Mouse (Mus musculus) layer of hippocampus, postnatal 10 days (tissue): ENCODE results near the gene Tgm4. TPM values are rescaled to one million over a fixed set of nuclear protein-coding genes. Genes with fewer than 3 reads are reported as not detected.
A peak's percentile ranks its signal among the peaks of the same experiment; 100 is the strongest.

Experiments used
- DNase-seq, 2 experiments: peaks; one replicate each; pipeline ENCODE4 v3.0.0; 2021; ENCODE audit warnings: low spot score in 2 of 2
- long read RNA-seq: library from polyadenylated mRNA; stranded (forward); transcript quantifications from one replicate; pipeline ENCODE4 v2.0.0, GENCODE M21; 2023
- total RNA-seq, 2 experiments: library from RNA; stranded (reverse); gene quantifications; 2 replicates each; pipeline ENCODE4 v1.2.3; 2021

Gene Tgm4
- 1 to 10 TPM in 1 of 2 experiments, under 1 TPM in 1; 0.74 to 1.4 TPM for total RNA-seq
- long read RNA-seq: 0 reads

- no peak for DNase-seq
These were observed at the start of gene Tgm4 for GRCm38 (mm10) chr9:123034426-123034825. TSS of gene Tgm4 (plus strand) at chr9:123034726.

DNA sequence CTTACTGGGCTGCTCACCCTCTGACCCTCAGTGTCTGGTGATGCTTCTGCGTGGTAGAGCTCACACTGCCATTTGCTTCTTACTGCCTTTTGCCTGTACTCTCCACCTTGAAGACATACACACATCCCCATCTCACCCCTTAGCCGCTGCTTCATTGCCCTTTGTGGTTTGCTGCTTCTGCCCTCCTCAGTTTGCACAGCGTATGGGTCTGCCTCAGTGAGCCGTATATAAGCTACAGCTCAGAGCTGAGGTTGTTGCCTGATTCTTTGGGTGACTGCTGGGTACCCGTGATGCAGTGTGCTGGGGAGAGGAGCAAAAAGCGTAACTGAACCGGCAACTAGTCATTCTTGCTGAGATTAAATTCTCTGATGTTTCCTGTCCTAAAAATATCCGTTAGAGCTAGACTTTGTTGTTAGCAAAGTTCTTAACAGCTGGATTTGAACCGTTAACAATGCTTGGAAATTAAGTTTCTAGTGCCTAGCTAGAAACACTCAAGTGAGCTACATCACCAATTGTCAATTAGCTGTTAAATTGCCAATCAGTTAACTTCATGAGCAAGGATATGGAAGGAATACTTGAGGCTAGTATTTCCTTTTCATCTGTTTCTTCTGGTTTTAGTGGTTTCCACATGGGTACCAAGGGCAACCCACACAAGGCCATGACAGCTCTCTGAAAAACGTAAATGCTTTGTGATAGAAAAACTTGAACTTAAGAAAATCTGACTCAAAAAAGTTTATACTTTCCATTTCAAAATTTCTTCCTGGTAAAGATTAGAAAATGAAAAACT, 35.9 kb upstream of the Tgm4 start:
- no peak for DNase-seq

DNA sequence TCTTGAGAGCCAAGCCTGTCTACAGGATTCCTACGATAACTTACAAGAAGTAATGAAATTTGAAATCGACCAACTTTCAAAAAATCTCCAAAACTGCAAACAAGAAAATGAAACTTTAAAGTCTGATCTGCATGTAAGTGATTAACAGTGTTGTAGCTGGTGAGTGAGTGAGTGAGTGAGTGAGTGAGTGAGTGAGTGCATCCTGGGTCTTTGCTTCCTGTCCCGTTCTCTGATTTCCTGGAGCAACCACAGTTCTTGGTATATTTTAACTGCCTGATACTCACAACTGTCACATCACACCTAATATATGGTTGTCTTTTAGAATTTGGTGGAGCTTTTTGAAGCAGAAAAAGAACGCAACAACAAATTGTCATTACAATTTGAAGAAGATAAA, 35.3 kb upstream of the Tgm4 start:
- DNase-seq: no peak

DNA sequence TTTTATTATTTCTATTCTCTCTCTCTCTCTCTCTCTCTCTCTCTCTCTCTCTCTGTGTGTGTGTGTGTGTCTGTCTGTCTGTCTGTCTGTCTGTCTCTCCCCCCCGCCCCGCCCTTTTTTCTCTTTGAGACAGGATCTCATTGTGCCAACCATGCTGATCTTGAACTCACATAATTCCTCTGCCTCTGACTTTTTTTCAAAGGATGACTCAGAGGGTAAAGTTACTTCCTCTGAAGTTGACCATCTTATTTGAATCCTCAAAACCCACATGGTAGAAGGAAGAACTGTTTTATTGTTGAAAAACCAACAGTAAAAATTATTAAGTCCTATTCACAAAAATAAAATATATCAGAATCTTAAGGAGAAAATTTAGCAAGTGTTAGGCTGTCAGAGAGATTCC, 29.8 kb upstream of the Tgm4 start:
- DNase-seq: no peak

- DNase-seq: no peak
These were observed 28.5 kb upstream of the Tgm4 start for GRCm38 (mm10) chr9:123006071-123006470.

- DNase-seq: peak; percentile 78 to 88
These were observed 13.4 kb upstream of the Tgm4 start, which contains the start of gene Tmem42 for GRCm38 (mm10) chr9:123020995-123021631. TSS of gene Tmem42 (plus strand) at chr9:123021326.

- no peak for DNase-seq
These were observed 12.7 kb upstream of the Tgm4 start for GRCm38 (mm10) chr9:123021636-123022379.

GRCm38 (mm10) chr9:123024201-123024600, 10.3 kb upstream of the Tgm4 start:
- DNase-seq: no peak

- DNase-seq: no peak
These were observed 2.9 kb upstream of the Tgm4 start for GRCm38 (mm10) chr9:123031496-123032246.

DNA sequence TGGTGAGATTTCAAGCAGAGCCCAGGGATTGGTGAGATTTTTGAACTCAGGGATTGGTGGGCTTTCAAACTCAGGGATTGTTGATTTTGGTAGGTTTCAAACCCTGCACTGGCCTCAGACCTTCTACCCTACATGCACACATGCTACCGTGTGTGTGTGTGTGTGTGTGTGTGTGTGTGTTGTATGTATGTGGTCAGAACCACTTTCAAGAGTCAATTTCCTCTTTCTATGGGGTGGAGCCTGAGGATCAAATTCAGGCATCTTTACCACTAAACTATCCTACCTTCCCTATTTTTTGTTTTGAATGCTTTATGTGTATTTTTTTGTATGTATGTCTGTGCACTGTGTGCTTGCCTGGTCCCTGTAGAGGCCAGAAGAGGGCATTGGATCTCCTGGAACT, 13.1 kb downstream of the Tgm4 start:
- no peak for DNase-seq

GRCm38 (mm10) chr9:123058724-123059292, 24.3 kb downstream of the Tgm4 start:
- no peak for DNase-seq

GRCm38 (mm10) chr9:123060172-123060571, 25.6 kb downstream of the Tgm4 start:
- DNase-seq: no peak

DNA sequence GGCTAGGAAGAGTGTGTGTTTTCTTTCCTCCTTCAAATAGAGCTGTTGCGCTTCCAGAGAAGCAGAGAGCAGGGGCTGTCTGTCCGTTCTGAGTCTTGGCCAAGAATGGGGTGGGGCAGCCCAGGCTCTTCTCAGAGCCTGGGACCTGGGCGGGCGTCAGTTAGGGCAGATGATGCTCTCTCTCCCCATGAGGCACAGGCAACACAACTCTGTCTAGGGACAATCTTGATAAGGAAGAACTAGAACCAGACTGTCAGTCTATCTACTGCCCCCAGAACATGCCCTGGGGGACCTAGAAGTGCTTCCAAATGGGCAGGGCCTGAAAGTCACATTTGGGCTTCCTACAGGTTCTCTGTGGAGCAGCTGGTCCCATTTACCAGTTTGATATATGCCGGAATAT, 44.6 kb downstream of the Tgm4 start:
- no peak for DNase-seq

GRCm38 (mm10) chr9:123080355-123080754, 45.8 kb downstream of the Tgm4 start:
- DNase-seq: no peak

- DNase-seq: no peak
These were observed 46.3 kb downstream of the Tgm4 start for GRCm38 (mm10) chr9:123080796-123081195.

GRCm38 (mm10) chr9:123085373-123085772, 50.8 kb downstream of the Tgm4 start:
- DNase-seq: no peak

GRCm38 (mm10) chr9:123087558-123087957, 53.0 kb downstream of the Tgm4 start:
- no peak for DNase-seq

GRCm38 (mm10) chr9:123090844-123091243, 56.3 kb downstream of the Tgm4 start:
- no peak for DNase-seq

- DNase-seq: no peak
These were observed 65.3 kb downstream of the Tgm4 start for GRCm38 (mm10) chr9:123099631-123100455.

DNA sequence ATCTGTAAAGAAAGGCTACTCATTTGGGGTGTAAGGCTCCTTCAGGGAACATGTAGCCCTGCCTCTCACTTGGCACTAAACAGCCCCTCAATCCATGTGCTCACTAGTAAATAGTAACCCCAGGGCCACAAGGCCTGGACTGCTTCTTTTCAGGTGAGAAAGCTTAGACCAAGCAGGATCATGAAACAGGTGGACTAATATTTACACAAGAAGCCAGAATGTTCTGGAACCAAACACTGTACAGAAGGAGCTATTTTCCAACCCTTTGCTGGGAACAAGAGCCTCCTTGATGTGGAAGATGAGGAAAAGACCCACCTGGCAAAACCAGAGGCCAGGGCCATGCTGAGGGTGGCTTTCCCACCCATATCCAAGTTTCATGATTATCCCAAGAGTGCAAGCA, 68.9 kb downstream of the Tgm4 start:
- no peak for DNase-seq
